Mouse (Mus musculus): ENCODE data around the gene Gm7694. TPM values are rescaled to one million over a fixed set of nuclear protein-coding genes. Genes with fewer than 3 reads are reported as not detected.

Gm7694 gene
- polyA plus RNA-seq, 1 experiment from 2014 or later: 2.1 TPM

DNA sequence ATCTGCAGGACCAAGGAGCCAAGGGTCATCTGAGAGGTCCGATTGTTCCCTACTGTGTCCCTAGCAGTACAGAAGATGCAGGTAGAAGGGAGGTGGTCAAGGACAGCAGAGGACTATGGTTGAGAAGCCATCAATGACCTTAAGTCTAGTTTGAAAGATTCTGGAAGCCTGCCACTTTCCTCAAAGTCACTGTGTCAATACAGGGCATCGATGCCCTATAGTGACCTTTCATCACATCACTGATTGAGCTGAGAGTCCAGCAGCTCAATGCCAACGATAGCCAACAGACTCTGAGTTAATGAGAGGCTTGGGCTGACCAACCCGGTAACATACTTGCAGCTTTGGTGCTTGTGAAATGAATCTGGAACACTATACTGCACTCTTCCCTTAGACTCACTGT, 19.1 kb upstream of the Gm7694 start:
- Histone ChIP-seq H3K36me3 (ENCODE audit: control insufficient read depth, insufficient read depth, low read length) (no peaks in the 10 kb centered on the region), H3K27me3 (ENCODE audit: control insufficient read depth, insufficient read depth, low read length) (no peaks in the 10 kb centered on the region), H3K4me3 (replicated peaks; ENCODE audit: low read depth, low read length) (no peak overlapping the region), H3K27ac (replicated peaks; ENCODE audit: low read depth, low read length) (no peak overlapping the region), H3K9ac (replicated peaks; ENCODE audit: low read length) (no peak overlapping the region), H3K4me1 (ENCODE audit: control insufficient read depth, insufficient read depth, low read length) (no peaks in the 10 kb centered on the region), H3K9me3 (ENCODE audit: control insufficient read depth, low read length) (no peaks in the 10 kb centered on the region), H3K4me2 (ENCODE audit: low read length) (no peak overlapping the region)
- 93% methylated on average over 4 of the region's 4 CpGs for WGBS
- DNase-seq: no peak
- no peak for ATAC-seq (ENCODE audit: low FRiP score, low TSS enrichment)

DNA sequence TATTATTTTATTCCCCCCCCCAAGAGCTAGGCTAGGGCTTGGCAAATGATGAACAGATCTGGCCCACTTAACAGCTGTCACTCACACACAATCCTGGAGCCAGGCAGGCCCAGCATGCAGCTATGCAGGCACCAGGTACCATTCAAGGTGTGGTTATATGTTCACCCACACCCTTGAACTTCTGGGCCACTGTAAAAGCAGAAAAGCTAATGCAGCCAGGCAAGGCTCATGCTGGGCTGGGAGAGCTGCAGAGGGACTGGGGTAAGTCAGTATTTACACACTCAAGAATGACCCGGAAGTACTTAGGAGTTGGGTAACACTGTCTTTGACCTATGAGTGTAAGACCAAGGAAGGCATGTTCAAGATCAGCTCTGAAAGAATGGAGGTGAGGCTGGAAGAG, 18.2 kb upstream of the Gm7694 start:
- ATAC-seq (ENCODE audit: low FRiP score, low TSS enrichment) (no peak), DNase-seq (no peak)
- no peaks in the 10 kb centered on the region for H3K4me1 ChIP-seq (ENCODE audit: control insufficient read depth, insufficient read depth, low read length)
- WGBS: 92% methylated on average over 1 of the region's 1 CpGs
- no peak overlapping the region for H3K9ac ChIP-seq (replicated peaks; ENCODE audit: low read length)
- H3K4me3 ChIP-seq (replicated peaks; ENCODE audit: low read depth, low read length): no peak overlapping the region
- H3K9me3 ChIP-seq (ENCODE audit: control insufficient read depth, low read length): no peaks in the 10 kb centered on the region
- H3K4me2 ChIP-seq (ENCODE audit: low read length): no peak overlapping the region
- H3K27ac ChIP-seq (replicated peaks; ENCODE audit: low read depth, low read length): no peak overlapping the region
- H3K27me3 ChIP-seq (ENCODE audit: control insufficient read depth, insufficient read depth, low read length): no peaks in the 10 kb centered on the region
- no peaks in the 10 kb centered on the region for H3K36me3 ChIP-seq (ENCODE audit: control insufficient read depth, insufficient read depth, low read length)

DNA sequence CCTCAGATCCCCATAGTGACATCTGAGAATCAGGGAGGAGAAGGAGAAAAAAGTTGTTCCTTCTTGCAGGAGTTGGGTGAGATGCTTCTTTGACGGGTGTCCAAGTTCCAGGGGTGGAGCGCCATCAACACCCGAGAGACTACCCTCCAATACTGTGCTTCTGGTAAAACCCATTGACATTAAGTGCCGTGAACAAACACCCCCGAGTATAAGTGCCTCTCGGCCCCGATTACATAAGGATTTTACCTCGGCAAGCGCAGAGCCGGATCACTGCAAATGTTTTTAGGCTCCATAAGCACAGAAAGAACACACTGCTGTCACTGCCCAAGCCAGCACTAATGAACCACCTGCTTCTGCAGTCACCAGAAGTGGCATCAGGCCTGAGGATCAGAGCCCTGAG, 16.9 kb upstream of the Gm7694 start:
- Histone ChIP-seq H3K4me1 (ENCODE audit: control insufficient read depth, insufficient read depth, low read length) (no peaks in the 10 kb centered on the region), H3K4me2 (ENCODE audit: low read length) (no peak overlapping the region), H3K27ac (replicated peaks; ENCODE audit: low read depth, low read length) (no peak overlapping the region), H3K4me3 (replicated peaks; ENCODE audit: low read depth, low read length) (no peak overlapping the region), H3K9me3 (ENCODE audit: control insufficient read depth, low read length) (no peaks in the 10 kb centered on the region), H3K36me3 (ENCODE audit: control insufficient read depth, insufficient read depth, low read length) (0 out of 2 replicates have a peak, but pooled peaks cover 4% of the 10 kb centered on the region), H3K9ac (replicated peaks; ENCODE audit: low read length) (no peak overlapping the region), H3K27me3 (ENCODE audit: control insufficient read depth, insufficient read depth, low read length) (no peaks in the 10 kb centered on the region)
- ATAC-seq (ENCODE audit: low FRiP score, low TSS enrichment): no peak
- DNase-seq: no peak
- 93% methylated on average over 10 of the region's 10 CpGs for whole genome bisulfite sequencing

DNA sequence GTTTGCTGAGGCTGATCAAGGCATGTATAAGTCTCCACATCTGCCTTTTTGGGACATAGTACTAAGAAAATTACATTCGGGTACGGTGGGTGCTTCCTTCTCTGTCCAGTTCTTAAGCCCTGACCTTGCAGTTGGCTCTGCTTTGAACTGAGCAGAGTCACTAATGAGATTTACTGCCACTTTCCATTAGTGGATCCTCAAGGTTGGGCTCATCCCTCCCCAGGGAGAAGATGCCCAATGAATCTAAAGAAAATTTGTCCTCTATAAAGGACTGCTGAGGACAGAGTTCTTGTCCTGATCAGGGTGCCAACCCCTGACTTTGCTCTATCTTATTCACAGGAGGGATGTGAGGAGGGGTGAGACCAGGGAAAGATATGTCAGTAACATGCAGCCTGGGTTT, 15.9 kb upstream of the Gm7694 start:
- Histone ChIP-seq H3K9me3 (ENCODE audit: control insufficient read depth, low read length) (no peaks in the 10 kb centered on the region), H3K4me2 (ENCODE audit: low read length) (no peak overlapping the region), H3K27me3 (ENCODE audit: control insufficient read depth, insufficient read depth, low read length) (no peaks in the 10 kb centered on the region), H3K27ac (replicated peaks; ENCODE audit: low read depth, low read length) (no peak overlapping the region), H3K36me3 (ENCODE audit: control insufficient read depth, insufficient read depth, low read length) (0 out of 2 replicates have a peak, but pooled peaks cover 4% of the 10 kb centered on the region), H3K9ac (replicated peaks; ENCODE audit: low read length) (no peak overlapping the region), H3K4me1 (ENCODE audit: control insufficient read depth, insufficient read depth, low read length) (no peaks in the 10 kb centered on the region), H3K4me3 (replicated peaks; ENCODE audit: low read depth, low read length) (no peak overlapping the region)
- WGBS: 80% methylated on average over 2 of the region's 2 CpGs
- ATAC-seq (ENCODE audit: low FRiP score, low TSS enrichment): no peak
- no peak for DNase-seq

DNA sequence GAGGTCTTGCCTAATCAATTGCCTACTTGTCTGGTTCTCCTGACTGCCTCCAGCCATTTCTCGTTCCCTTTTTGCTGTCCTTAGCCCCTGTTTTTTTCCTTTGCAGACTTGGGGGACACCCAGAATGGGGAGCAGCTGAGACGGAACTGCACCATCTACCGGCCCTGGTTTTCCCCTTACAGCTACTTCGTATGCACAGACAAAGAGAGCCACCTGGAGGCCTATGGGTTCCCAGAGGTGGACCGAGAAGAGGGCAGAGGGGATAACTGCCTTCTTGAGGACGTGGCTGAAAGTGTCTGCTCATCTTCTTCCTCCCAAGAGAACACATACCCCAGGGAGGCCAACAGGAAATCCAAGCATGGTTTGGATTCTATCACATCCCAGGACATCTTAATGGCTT, 5.3 kb upstream of the Gm7694 start:
- no peak overlapping the region for H3K4me3 ChIP-seq (replicated peaks; ENCODE audit: low read depth, low read length)
- no peaks in the 10 kb centered on the region for H3K4me1 ChIP-seq (ENCODE audit: control insufficient read depth, insufficient read depth, low read length)
- ATAC-seq (ENCODE audit: low FRiP score, low TSS enrichment): no peak
- no peaks in the 10 kb centered on the region for H3K36me3 ChIP-seq (ENCODE audit: control insufficient read depth, insufficient read depth, low read length)
- WGBS: 81% methylated on average over 6 of the region's 6 CpGs
- no peak for DNase-seq
- H3K27ac ChIP-seq (replicated peaks; ENCODE audit: low read depth, low read length): no peak overlapping the region
- no peaks in the 10 kb centered on the region for H3K9me3 ChIP-seq (ENCODE audit: control insufficient read depth, low read length)
- H3K9ac ChIP-seq (replicated peaks; ENCODE audit: low read length): no peak overlapping the region
- H3K27me3 ChIP-seq (ENCODE audit: control insufficient read depth, insufficient read depth, low read length): no peaks in the 10 kb centered on the region
- H3K4me2 ChIP-seq (ENCODE audit: low read length): no peak overlapping the region

DNA sequence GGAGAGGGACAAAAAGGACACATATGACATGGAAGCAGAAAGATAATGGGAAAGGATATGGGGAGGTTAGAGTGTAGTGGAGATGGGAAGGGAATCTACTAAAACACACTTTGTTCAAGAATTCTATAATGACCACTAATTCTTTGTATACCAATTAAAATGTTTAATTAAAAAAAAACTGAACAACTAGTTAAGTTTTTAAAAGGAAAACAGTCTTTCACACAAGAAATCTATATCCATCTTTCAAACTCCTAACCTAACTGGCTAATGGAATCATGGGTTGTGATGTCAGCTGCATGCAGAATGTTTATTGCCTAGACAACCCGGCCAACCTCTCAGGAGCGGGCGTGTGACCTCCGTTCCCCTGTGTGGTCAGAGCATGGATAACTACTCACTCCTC, 2.4 kb upstream of the Gm7694 start, which contains the start of gene Spata46:
Gene Spata46, plus strand, starts transcription at position 301 of the 400 bp plus-strand sequence.
- H3K4me1 ChIP-seq (ENCODE audit: control insufficient read depth, insufficient read depth, low read length): no peaks in the 10 kb centered on the region
- H3K4me2 ChIP-seq (ENCODE audit: low read length): no peak within 1 kb of the TSS
- no peak within 1 kb of the TSS for H3K4me3 ChIP-seq (replicated peaks; ENCODE audit: low read depth, low read length)
- no peaks in the 10 kb centered on the region for H3K27me3 ChIP-seq (ENCODE audit: control insufficient read depth, insufficient read depth, low read length)
- no peak within 1 kb of the TSS for H3K27ac ChIP-seq (replicated peaks; ENCODE audit: low read depth, low read length)
- H3K36me3 ChIP-seq (ENCODE audit: control insufficient read depth, insufficient read depth, low read length): no peaks in the 10 kb centered on the region
- H3K9me3 ChIP-seq (ENCODE audit: control insufficient read depth, low read length): no peaks in the 10 kb centered on the region
- DNase-seq (no peak), ATAC-seq (ENCODE audit: low FRiP score, low TSS enrichment) (no peak)
- H3K9ac ChIP-seq (replicated peaks; ENCODE audit: low read length): no peak within 1 kb of the TSS
- WGBS: 91% methylated on average over 4 of the region's 4 CpGs

DNA sequence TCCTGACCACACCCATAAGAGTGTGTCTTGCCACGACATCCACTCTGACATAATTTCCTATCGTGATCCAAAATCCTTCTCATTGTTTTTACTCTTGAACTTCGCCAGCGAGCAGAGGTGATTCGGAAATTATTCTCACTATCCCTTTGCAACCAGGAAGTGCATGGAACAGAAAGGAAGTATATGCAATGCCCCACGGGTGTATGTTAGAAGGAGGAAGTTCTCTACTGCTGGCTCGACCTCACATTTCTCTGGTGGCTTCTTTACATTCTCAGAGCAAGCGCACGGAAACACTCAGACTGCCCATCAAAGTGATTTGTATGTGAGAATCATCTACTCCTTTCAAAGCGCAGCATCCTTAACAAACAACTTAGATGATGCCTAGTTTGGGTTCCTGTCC, 1.1 kb downstream of the Gm7694 start:
- Histone ChIP-seq H3K27me3 (ENCODE audit: control insufficient read depth, insufficient read depth, low read length) (no peaks in the 10 kb centered on the region), H3K4me1 (ENCODE audit: control insufficient read depth, insufficient read depth, low read length) (no peaks in the 10 kb centered on the region), H3K9ac (replicated peaks; ENCODE audit: low read length) (no peak overlapping the region), H3K36me3 (ENCODE audit: control insufficient read depth, insufficient read depth, low read length) (no peaks in the 10 kb centered on the region), H3K27ac (replicated peaks; ENCODE audit: low read depth, low read length) (no peak overlapping the region), H3K4me3 (replicated peaks; ENCODE audit: low read depth, low read length) (no peak overlapping the region), H3K9me3 (ENCODE audit: control insufficient read depth, low read length) (no peaks in the 10 kb centered on the region), H3K4me2 (ENCODE audit: low read length) (no peak overlapping the region)
- ATAC-seq (ENCODE audit: low FRiP score, low TSS enrichment) (no peak), DNase-seq (no peak)
- WGBS: 96% methylated on average over 10 of the region's 10 CpGs

DNA sequence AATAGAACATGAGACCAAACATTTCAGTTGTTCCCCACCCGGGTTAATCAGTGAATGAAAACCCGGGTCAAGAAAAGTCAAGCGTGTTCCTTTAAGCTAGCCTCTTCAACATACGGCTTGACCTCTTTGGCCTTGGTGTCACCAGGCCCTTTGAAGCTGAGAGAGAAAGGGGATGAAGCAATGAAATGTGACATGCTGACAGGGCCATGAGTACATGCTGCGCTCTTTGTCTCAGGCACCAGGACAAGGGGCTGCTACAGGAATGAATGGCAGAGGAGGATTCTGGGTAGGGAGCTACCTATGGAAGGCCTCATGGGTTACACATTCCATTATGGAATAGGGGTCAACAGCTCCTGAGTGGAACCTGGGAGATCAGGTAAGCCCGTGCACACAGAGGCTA, 3.0 kb downstream of the Gm7694 start:
- Histone ChIP-seq H3K9me3 (ENCODE audit: control insufficient read depth, low read length) (no peaks in the 10 kb centered on the region), H3K36me3 (ENCODE audit: control insufficient read depth, insufficient read depth, low read length) (no peaks in the 10 kb centered on the region), H3K4me2 (ENCODE audit: low read length) (no peak overlapping the region), H3K4me3 (replicated peaks; ENCODE audit: low read depth, low read length) (no peak overlapping the region), H3K9ac (replicated peaks; ENCODE audit: low read length) (no peak overlapping the region), H3K27ac (replicated peaks; ENCODE audit: low read depth, low read length) (no peak overlapping the region), H3K4me1 (ENCODE audit: control insufficient read depth, insufficient read depth, low read length) (no peaks in the 10 kb centered on the region), H3K27me3 (ENCODE audit: control insufficient read depth, insufficient read depth, low read length) (no peaks in the 10 kb centered on the region)
- DNase-seq (no peak), ATAC-seq (ENCODE audit: low FRiP score, low TSS enrichment) (no peak)
- 40% methylated on average over 6 of the region's 6 CpGs for WGBS

DNA sequence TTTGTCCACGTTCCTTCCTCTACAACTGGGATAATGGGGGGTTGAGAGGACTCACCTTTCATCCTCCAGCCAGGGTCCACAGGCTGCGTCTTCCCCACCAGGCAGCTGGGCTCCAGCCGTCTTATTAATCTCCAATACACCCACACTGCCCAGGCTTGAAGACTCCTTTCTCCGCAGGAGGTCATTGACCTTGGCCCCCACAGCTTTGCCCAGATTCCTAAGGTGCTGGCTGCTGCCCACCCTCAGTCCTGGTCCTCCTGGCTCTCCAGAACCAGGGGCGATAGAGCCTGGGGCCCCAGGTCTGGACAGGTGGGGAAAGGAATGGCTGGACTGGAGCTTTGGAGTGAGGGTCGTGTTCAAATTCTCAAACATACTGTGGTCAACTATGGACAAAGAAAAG, 3.7 kb downstream of the Gm7694 start:
- H3K27me3 ChIP-seq (ENCODE audit: control insufficient read depth, insufficient read depth, low read length): no peaks in the 10 kb centered on the region
- no peaks in the 10 kb centered on the region for H3K4me1 ChIP-seq (ENCODE audit: control insufficient read depth, insufficient read depth, low read length)
- no peak overlapping the region for H3K4me3 ChIP-seq (replicated peaks; ENCODE audit: low read depth, low read length)
- no peaks in the 10 kb centered on the region for H3K36me3 ChIP-seq (ENCODE audit: control insufficient read depth, insufficient read depth, low read length)
- no peaks in the 10 kb centered on the region for H3K9me3 ChIP-seq (ENCODE audit: control insufficient read depth, low read length)
- H3K4me2 ChIP-seq (ENCODE audit: low read length): no peak overlapping the region
- 65% methylated on average over 6 of the region's 6 CpGs for WGBS
- no peak overlapping the region for H3K9ac ChIP-seq (replicated peaks; ENCODE audit: low read length)
- ATAC-seq (ENCODE audit: low FRiP score, low TSS enrichment): no peak
- DNase-seq: no peak
- no peak overlapping the region for H3K27ac ChIP-seq (replicated peaks; ENCODE audit: low read depth, low read length)

Measured in midbrain, embryonic 14.5 days (tissue).